Mouse (Mus musculus) lung, adult 2 months (tissue): ENCODE measurements at regions not wholly inside any gene's neighbourhood (a gene's known extent, or its start where the extent isn't known, plus 50 kb on each side); places are given as distances from the start of the nearest gene placed in this dataset.

Source experiments
- CTCF ChIP-seq: fragments of 200-500 bp; IDR thresholded peaks from 2 replicates; pipeline ENCODE4 v1.5.1; 2011; ENCODE audit warnings: mild to moderate bottlenecking, low read length, control low read depth; ENCODE audit not compliant: insufficient read depth
- POLR2A ChIP-seq: fragments of 200-500 bp; IDR thresholded peaks from 2 replicates; pipeline ENCODE4 v1.6.1; 2011; ENCODE audit warnings: low read depth, mild to moderate bottlenecking, control low read depth, low read length, borderline replicate concordance; ENCODE audit errors: extremely low read depth

GRCm38 (mm10) chr1:193705205-193705604, 335.1 kb upstream of the Camk1g start:
- TF ChIP-seq CTCF (no peak), POLR2A (no peak)
